Mouse (Mus musculus) kidney, adult 8-10 months (tissue): ENCODE data around the gene Gm21973.
A peak's percentile ranks its signal among the peaks of the same experiment; 100 is the strongest.

Source experiments
- DNase-seq, 2 experiments: peaks; one replicate each; pipeline ENCODE4 v3.0.0; 2022

Gm21973 gene

DNA sequence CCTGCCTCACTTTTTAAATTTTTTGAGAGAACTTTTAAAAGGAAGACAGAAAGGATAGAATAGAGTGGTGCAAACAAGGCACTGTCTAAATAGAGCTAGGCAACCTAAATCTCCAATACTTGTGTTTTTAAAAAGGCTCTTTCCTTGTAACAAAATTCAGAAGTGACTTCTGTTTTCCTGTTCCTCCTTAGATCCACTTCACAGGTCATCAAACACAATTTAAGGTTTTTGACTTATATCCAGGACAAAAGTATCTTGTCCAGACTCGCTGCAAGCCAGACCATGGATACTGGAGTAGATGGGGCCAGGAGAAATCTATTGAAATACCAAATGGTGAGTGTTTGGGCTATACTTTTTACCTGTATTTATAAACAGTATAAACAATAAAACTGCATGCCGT, at the start of gene Gm21973:
Gene Gm21973 (plus strand): TSS at position 301 of the 400 bp plus-strand sequence.
- DNase-seq: no peak

DNA sequence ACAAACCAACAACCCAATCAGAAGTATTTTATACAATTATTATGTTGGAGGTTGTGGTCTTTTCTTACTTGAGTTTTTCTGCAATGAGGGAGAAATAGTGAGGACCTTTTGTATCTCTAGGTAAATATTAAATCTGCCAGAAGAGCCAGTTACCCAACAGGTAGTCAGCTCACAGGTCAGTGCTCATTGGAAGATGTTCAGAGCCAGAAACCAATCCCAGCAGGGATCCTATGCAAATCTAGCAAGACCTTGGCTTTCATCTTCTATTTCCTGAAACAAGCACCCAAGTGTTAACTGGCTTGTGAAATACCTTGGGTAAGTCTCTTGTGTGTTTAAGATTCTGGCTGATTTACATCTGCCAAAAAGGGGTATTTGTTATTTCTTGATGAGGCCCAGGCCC, 48.8 kb upstream of the Gm21973 start:
- peak in 1 of 2 experiments; percentile 26 for DNase-seq

DNA sequence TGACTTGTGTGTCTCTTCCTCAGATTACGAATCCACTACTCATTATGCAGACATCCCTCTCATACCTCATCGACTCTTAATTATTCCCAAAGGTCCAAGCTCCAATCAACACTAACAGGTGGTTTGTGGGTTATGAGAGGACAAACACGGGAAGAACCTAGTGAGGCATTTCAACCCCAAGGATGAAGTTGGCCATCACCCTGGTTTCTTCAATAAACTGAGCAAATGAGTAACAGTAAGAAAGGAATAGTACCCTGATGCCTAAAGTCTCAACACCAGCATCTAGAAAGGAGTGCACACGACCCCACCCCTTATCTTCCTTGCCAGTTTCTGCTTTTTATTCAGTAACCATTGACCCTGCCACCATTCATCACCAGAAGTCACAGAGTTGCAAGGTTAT, 47.7 kb upstream of the Gm21973 start:
- DNase-seq: peak; percentile 41 to 77

DNA sequence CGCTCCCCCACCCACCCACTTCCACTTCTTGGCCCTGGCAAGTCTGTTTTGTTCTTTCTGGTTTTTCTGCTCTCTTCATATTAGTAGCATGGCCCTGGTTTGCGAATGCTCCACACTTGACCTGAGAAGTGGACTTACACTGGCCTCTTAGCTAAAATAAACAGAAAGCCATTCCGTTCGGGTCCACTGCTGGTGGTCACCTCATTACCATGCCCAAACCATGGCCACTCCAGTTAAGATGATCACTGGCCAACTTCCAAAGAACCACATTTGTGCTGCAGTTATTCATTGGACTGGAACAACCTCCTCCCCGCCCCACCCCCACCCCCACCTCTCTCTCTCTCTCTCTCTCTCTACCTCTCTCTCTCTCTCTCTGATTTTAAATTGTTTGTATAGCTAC, 43.6 kb upstream of the Gm21973 start:
- DNase-seq: peak; percentile 78 to 91

DNA sequence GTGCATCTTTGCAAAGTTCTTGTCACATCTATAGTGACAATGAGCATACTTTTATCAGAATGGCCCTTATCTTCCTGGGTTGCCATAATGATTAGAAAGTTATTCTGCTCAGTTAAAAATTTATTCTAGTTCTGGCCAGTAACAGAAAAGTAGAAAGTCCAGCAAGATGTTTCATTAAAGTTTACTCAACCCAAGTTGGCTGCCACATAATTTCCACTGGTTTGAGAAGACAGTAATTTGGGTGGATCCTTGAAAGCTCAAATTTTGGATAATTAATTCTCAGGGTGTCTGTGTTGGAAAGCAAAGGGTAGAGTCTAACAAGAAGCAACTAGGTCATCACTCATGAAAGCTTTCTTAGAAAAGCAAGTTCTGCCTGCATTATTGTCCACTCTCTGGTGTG, 41.5 kb upstream of the Gm21973 start:
- peak in 1 of 2 experiments; percentile 71 for DNase-seq

DNA sequence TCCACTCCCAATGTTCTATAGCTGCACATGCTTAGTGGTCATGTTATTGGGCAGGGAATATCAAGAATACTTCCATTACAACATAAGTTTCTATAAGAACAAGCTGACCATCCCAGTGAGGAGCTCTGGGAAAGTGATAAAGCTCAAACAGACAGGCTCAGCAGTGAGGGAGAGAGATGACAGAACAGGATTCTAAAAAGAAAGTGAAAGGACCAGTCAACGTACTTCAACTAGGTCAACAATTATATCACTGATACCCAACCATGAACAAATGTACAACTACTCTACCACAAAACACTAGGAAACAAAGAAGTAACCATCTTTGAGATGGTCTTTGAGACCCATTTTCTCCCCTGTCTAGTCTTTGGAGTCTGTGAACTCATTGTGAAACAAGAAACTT, 28.6 kb upstream of the Gm21973 start:
- no peak for DNase-seq

DNA sequence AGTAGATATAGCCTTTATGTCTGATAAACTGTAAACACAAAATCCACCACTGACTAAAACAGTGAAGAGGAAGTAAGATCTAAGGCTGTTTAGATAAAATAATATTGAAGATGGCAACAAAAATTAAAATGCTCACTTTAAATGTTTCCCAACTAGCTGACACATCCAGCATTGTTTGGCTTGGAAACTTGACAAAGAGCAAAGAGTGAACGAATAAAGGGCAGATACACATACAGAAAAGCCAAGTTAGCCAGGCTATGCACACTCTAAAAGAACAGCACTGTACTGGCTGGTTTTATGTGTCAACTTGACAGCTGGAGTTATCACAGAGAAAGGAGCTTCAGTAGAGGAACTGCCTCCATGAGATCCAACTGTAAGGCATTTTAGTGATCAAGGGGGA, 27.1 kb upstream of the Gm21973 start:
- DNase-seq: no peak

DNA sequence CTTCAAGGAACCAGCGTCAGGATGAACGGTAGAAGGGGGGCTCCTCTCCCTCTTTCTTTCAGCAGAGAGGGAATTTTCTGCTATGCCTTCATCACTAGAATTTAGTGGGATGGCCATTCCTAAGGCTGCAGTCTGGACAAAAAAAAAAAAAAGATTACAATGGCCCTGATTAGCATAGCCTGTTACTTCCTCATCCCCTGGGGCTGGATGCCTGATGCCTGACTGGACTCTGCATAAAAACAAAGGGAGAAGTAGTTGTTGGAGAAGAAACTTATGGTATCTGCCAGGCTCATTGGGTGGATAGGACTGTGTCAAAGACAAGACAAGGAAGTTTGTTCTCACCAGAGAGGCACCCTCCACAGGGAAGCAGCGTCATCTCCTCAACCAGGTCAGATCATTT, 25.7 kb upstream of the Gm21973 start:
- DNase-seq: no peak

DNA sequence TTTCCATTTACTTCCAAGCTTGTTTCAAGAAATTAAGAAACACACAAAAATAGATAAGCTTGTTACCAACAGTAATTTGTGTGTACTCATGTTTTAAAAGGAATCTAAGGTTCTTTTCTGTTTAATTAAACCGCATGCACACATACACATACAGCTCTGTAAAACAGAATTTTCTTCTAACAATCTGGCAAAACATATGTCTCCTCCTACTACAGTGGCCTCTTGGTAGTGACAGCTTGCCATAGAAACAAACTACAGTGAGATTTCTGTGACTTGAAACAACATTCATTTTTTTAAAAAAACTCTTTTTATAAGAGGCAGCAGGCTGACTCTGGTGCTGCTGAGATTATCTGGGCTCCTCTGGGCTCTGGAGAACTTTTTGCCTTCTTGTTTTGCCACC, 18.7 kb upstream of the Gm21973 start:
- no peak for DNase-seq

DNA sequence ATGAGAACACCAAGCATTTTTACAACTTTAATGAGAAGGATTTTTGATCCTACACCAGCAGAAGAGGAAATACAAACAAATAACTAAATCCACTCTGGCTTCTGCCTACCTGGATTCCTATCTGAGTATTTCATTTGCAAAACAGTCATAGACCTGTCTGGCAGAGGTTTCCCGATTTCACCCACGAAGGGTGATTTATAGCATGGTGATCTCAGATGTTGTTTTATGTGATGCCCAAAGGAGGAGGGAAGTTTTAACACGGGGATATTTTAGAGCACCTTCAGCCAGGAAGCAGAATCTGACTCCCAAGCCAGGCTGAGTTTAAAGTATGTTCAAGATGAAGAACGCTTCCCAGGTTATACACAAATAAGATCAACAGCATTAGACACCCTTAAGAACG, 13.4 kb upstream of the Gm21973 start:
- no peak for DNase-seq

DNA sequence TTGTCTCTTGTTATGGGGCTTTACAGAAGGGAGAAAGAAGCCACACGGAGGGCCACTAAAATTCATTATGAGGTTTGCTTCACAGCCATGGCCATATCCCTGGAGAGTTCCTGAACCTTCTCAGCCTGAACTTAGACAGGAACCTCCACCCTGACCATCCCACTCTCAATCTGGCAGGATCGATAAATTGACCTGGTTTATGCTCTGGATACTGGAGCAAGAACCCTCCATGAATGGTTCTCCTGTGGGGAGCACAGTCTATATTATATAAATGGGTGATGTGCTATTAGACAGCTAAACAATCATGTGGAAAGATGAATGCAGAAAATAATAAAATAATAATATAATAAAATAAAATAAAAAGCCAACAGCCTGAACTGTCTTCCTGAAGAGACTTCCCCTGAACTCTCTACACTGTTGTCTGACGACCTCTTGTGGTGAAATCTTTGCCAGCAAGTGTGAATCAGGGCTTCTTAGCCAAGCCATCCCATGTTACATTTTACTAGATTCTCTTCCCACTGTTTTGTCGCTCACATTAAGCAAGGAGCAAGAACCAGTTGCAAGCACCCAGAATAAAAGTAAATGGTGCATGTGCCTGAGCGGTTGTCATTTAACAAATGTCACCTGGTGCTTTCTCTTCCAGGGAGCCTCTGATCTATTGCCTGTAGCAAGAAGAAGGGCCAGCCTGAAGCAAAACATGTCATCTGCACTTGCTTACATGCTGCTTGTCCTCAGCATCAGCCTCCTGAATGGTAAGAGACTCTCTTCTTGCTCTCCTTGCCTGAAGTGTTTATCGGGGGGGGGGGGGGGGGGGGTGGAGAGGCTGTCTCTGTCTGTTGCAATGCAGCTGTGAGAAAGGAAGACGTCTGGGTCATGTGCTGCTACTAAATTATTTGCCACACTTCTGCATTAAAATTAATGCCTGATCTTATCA, 11.4 kb upstream of the Gm21973 start:
- peak; percentile 32 to 66 for DNase-seq

DNA sequence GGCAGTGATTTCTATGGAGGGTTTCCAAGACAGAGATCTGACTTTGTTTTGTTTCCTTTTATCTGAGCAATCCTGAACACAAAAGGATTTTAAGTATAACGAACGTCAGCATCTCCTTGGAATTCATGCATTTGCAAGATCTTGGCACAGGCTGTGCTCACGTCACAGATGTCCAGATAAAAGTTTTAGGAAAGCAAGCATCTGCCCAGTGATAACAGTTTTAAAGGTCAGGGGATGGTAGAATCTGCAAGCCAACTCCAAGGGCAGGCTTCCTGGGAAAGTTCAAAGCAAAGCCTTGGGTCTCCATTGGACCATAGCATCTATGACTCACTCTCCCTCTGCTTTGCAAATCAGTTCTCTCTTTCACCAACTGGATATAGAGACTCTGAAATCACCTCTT, 5.4 kb downstream of the Gm21973 start:
- DNase-seq: no peak

DNA sequence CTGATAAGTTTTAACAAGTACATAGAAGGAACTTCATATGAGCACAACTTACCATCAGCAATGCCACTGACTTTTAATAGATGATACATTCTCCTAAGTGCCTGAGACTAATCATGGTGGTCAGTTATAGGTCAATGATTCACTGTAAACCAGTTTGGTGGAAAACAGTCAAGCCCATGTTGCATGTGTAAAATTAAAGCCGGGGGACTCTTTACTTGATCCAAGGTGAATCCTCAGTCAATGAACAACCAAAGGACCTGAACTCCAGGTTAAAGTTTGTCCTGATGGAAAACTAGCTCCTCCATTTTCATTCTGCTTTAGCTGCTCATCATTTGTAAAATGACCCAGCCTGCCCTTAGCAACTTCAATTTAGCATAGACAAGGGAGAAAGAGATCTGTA, 7.4 kb downstream of the Gm21973 start:
- peak; percentile 30 to 63 for DNase-seq

DNA sequence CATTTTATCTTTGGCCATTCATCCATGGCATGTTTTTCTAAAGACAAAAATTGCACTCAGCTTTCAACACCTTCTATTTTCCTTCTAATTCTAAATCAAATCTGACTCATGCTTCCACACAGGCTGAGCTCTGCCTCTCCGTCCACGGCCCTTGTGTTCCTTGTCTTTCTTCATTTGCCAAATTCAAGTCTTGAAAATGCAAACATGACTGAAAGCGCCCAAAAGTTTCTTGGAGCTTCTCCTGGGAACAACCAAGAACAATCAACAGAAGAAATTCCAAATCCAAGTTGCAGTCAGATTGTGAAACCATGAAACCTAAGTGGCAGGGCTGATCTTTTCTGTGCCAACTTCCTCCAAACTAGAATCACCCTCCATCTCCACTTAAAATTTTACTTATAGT, 13.4 kb downstream of the Gm21973 start:
- DNase-seq: no peak

DNA sequence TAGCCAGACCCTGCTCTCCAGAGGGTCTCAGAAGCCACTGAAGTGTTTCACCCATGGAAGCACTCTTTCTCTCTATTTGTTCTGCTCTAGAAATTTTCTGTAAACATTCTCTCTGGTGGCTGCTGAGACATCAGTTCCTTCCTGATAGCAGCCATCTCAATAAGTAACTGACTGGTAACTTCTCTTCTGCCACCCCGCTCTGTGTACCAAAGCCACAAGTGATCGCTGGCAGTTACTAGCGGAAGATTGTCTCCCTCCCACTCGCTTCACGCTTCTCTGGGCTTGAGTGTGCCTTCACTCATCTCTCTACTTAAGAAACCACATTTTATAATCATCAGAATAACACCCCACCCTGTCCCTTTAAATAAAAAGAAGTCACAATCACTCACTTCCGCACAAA, 21.9 kb downstream of the Gm21973 start:
- DNase-seq: no peak

DNA sequence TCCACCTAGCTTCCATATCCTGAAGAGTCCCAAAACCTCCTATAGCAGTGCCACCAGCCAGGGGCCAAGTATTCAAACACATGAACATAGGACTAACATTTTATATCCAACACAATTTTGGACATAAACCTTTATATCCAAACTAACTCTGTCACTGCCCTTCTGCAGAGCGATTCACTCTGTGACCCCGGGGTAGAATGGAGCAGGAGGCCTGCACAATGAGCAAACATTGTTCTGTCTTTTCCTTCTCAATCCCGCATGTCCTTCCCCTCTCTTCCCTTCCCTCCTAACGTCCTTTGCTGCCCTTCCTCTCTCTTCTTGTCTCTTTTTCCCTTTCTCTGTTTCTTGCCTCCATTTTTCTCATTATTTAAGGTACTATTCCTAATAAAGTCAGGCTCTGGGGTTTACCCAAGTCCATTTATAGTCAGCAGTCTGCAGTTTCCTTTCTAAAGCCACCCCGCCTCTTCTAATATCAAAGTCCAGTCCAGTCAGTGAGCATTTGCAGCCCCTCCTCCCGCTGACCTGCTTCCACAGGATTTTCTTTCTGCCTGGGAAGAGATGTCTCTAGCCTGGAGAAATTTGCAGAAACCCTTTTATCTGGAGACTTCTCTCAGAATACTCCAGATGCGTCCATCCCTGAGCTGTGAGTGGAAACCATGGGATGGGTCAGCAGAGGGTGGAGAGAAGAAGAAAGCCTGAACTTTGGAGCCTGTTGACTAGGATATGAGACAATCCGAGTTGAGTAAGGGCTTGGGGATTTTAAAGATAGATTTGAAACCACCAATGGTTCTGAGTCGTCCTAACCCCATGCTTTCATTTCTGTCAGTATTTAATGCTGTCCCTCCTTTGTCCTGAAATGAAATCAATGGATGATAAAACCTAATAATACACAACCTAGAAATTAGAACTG, 33.1 kb downstream of the Gm21973 start, which contains the start of gene Agxt2:
Gene Agxt2 (plus strand): TSS at position 494 of the 910 bp plus-strand sequence.
- peak; percentile 72 to 76 for DNase-seq

DNA sequence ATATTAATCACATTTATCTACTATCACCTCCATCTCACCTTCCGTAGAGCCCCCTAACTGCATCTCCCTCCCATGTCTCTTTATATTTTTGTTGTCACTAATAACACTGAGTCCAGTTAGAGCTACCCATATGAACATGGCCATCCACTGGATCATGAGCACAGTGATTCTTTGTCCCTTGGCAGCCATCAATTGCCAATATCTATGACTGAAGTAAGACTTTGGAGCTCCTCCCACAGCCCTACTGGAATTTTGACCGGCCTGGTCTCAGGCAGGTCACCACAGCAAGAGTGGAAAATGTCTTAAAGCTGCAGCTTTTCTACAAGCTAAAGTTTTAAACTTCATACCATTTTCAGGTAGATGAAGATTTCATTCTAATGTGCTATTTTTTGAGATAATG, 41.2 kb downstream of the Gm21973 start:
- DNase-seq: no peak

DNA sequence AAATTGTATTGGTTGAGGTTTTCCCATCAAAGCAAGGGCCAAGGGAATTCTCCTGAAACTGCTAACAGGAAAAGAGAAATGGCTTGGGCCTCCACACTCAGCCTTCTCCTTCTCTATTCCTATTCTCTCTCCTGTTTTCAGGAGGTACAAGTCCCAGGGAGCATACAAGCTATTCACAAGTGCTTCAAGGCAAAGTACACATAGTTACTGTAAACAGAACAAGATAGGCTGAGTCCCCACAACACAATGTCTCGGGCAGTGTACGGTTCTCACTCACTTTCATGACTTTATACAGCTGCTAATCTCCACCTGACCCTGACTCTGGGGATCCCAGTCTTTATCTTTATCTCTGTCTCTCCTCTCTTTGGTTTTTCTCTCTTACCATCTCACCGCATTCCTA, 50.2 kb downstream of the Gm21973 start:
- DNase-seq: no peak

DNA sequence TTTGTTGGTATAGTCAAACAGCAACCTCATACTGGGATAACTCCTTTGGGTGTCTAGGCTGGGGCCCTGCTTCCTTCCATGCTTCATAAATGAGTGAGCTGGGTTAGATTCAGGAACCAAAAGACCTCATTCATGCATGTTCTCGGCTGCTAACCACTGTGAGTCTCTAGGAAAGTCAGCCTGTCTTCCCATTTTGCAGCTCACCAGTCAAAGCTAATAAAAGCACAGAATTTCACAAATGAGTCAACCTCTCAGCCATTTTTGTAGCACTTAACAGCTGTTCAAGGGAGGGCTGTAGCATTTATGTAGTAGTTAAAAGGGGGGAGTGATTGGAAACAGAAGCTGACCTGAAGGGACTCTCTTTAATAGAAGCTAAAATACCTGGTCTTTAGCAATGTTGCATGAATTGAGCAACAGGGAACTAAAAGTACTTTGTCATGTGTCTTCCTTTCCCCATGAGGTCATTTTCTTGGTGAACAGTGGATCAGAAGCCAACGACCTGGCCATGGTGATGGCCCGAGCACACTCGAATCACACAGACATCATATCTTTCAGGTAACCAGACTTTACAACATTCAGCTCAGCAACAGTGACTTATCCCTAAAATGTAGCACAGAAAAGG, 53.3 kb downstream of the Gm21973 start:
- no peak for DNase-seq

DNA sequence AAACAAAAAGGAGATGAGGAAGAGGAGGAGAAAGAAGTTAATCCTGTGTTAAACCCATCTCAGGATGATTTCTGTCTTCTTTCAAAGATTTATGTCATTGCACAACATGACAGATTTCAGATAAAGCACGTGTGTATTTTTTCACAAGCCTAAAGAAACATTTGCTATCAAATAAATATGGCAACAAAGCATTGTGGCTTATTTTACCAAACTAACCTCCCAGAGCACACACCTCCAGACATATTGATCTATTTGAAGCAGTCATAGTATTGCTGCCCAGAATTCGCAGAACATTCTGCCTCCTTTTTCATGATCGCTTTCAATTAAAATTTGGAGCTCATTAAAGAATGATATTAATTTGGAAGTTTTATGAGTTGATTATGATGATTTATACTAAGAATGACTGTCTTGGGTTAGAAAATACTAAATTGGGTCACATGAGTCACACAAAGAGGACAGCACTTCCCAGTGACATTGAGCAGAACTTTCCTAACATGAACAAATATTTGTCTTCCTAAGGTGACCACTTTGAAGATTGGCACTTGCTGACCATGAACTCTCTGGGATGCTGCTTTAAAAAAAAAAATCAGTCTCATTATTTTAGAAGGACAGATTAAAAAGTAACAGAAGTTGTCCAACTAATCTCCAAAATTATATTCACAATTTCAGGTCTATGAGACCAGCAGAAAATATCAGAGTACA, 54.7 kb downstream of the Gm21973 start:
- no peak for DNase-seq

DNA sequence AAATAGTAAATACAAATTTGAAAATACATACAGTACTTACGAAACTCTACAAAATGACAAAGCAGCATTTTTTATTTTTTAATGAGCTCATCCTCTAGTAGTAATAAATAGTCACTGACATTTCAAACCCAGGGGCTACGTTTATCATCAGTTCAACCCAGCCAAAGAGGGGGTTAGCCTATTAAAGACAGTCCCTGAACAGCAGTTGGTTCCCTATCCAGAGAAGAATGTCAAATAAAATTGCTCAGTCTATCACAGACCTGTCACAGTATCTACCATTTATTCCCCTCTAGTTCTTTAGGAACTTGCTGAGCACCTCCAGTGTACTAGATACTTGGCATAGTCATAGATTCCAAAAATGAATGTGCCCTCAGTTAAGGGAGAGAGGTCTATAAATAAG, 62.1 kb downstream of the Gm21973 start:
- no peak for DNase-seq

DNA sequence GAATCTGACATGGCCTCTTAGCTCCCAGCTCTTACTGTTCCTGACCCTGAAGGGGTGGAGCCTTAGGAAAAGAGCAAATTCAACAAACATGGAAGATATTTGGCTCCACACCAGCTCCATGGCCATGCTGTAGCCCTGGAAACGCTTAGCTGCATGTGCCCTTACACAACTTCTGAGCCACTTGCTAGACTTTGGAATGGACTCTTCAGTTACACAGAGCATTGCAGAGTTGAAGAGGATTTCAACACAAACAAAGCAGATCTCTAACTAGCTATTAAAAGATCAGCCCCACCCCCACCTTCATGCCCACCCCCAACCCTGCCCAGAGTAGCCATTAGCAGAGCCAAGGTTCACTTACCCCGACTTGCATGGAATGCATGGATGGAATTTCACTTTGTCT, 74.6 kb downstream of the Gm21973 start:
- DNase-seq: peak; percentile 82 to 92

DNA sequence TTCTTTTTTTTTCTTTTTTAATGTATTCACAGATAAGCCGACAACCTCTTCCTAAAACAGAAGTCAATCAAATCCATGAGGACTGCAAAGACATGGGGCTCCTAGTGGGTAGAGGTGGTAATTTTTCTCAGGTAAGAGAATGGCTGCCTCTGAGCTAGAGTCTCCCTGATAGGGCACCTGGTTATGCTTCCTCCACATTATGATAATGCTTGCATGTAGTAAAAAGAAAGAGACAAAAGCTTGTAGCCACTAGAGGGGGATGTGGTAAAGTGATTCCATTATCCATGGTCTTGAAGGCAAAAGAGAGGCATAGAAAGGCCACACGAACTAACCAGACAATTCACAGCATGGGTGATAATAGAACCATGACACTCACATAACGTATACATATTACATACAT, 75.2 kb downstream of the Gm21973 start:
- DNase-seq: peak; percentile 16 to 71
